In genomic region chr19:47510473-47511293, GRCm38 (mm10) we compare ENCODE assay signal across 8 mouse cellular contexts. TPM values are rescaled to one million over a fixed set of nuclear protein-coding genes. Genes with fewer than 3 reads are reported as not detected.
DNase-seq lines count a peak whose midpoint lies in the region; ATAC-seq lines count a peak whose summit lies in the region.

No protein-coding gene starts in this region.

- peaks cover 4% of the 10 kb centered on the region; the same call in 1 of the 2 replicates for H3K36me3 ChIP-seq in heart, embryonic 16.5 days (ENCODE audit: control insufficient read depth, insufficient read depth)
- peaks cover 73% of the 10 kb centered on the region for H3K36me3 ChIP-seq in limb, embryonic 10.5 days

- no peak overlapping the region for H3K4me3 ChIP-seq in heart, embryonic 16.5 days (ENCODE audit: low read length)
- H3K4me3 ChIP-seq in limb, embryonic 10.5 days = no peak overlapping the region

- peak overlapping the region; percentile 49 for H3K4me2 ChIP-seq in heart, embryonic 16.5 days (ENCODE audit: low read depth, low read length)

- peak; percentile 39 for ATAC-seq in heart, embryonic 16.5 days (replicated peaks; ENCODE audit: extremely low read depth, insufficient read depth, low FRiP score)
- 0 out of 2 replicates have a peak, but pooled peaks have one; percentile 16 for ATAC-seq in megakaryocyte-erythroid progenitor cell, adult 5-6 weeks (replicated peaks; ENCODE audit: low FRiP score, low TSS enrichment, poor library complexity, severe bottlenecking)

- H3K9me3 ChIP-seq in heart, embryonic 16.5 days (replicated peaks; ENCODE audit: control insufficient read depth, low read length) = no peaks in the 10 kb centered on the region
- no peaks in the 10 kb centered on the region for H3K9me3 ChIP-seq in limb, embryonic 10.5 days (replicated peaks)

- peak overlapping the region; percentile 63 for H3K9ac ChIP-seq in heart, embryonic 16.5 days (ENCODE audit: low read length)

- 41% methylated on average over 25 of the region's 25 CpGs for WGBS in heart, embryonic 16.5 days
- WGBS in limb, embryonic 10.5 days = 60% methylated on average over 25 of the region's 25 CpGs

- peaks cover 43% of the 10 kb centered on the region for H3K4me1 ChIP-seq in heart, embryonic 16.5 days (ENCODE audit: control insufficient read depth, insufficient read depth, low read length)
- peaks cover 14% of the 10 kb centered on the region for H3K4me1 ChIP-seq in limb, embryonic 10.5 days

- H3K27ac ChIP-seq in heart, embryonic 16.5 days (ENCODE audit: low read length) = peak overlapping the region; percentile 91
- H3K27ac ChIP-seq in limb, embryonic 10.5 days = peak overlapping the region; percentile 50; the same call in 1 of the 2 replicates

- peak; percentile 84 for DNase-seq in MEL-GATA-1-ER (ENCODE audit: extremely low read depth, low read depth)
- DNase-seq in embryo, embryonic 11 days = peak; percentile 52
- DNase-seq in limb, embryonic 10.5 days (ENCODE audit: low spot score) = no peak
- peak; percentile 54 to 68 for DNase-seq in thymus, postnatal 36 days
- DNase-seq in gastrocnemius, postnatal 10 days = no peak
- DNase-seq in layer of hippocampus, postnatal 36 days = no peak

- no peaks in the 10 kb centered on the region for H3K27me3 ChIP-seq in heart, embryonic 16.5 days (ENCODE audit: control insufficient read depth, insufficient read depth, low read length)
- H3K27me3 ChIP-seq in limb, embryonic 10.5 days (ENCODE audit: low read depth, poor library complexity, severe bottlenecking) = no peaks in the 10 kb centered on the region

RNA-seq across cellular contexts. Expression of gene Stn1, which starts 26.6 kb away (rescaled TPM):
- 37.3 and 38.5 TPM in 2 replicates for polyA plus RNA-seq in heart, embryonic 16.5 days (2015; fragmentation: Nextera tagmentation; extraction: Ambion mirVana)
- 62.3 and 74.5 TPM in 2 replicates for polyA plus RNA-seq in limb, embryonic 10.5 days (2016; fragmentation: Nextera tagmentation; extraction: Ambion mirVana)
- total RNA-seq in megakaryocyte-erythroid progenitor cell, adult 5-6 weeks (2014; fragmentation: Nextera tagmentation) = 10.3 and 15.3 TPM in 2 replicates
- 12.3 and 19.9 TPM in 2 replicates for total RNA-seq in megakaryocyte-erythroid progenitor cell, adult 5-6 weeks (2017)
- 10 to 100 TPM; 10.5 to 15.2 TPM for total RNA-seq in gastrocnemius, postnatal 10 days (2021)
- 10 to 100 TPM; 18.7 to 23.0 TPM for total RNA-seq in layer of hippocampus, postnatal 36 days (2021)

RNA-seq across cellular contexts. Expression of gene Sh3pxd2a, which starts 46.5 kb away (rescaled TPM):
- polyA plus RNA-seq in heart, embryonic 16.5 days (2015; fragmentation: Nextera tagmentation; extraction: Ambion mirVana) = 4.5 and 6.3 TPM in 2 replicates
- polyA plus RNA-seq in limb, embryonic 10.5 days (2016; fragmentation: Nextera tagmentation; extraction: Ambion mirVana) = 3.1 and 3.8 TPM in 2 replicates
- 0.55 and 0.96 TPM in 2 replicates for total RNA-seq in megakaryocyte-erythroid progenitor cell, adult 5-6 weeks (2014; fragmentation: Nextera tagmentation)
- 0.34 and 1.0 TPM in 2 replicates for total RNA-seq in megakaryocyte-erythroid progenitor cell, adult 5-6 weeks (2017)
- total RNA-seq in gastrocnemius, postnatal 10 days (2021) = 10 to 100 TPM; 79.8 to 85.6 TPM
- 10 to 100 TPM; 32.8 to 38.8 TPM for total RNA-seq in layer of hippocampus, postnatal 36 days (2021)

Comparison
In these comparisons a context has a peak if more than half of its experiments do, and no peak if none do; other contexts are left out.
1. DNase-seq: peak in MEL-GATA-1-ER (single experiment), embryo, embryonic 11 days (single experiment) and thymus, postnatal 36 days (2 of 2); none in limb, embryonic 10.5 days (single experiment), gastrocnemius, postnatal 10 days (single experiment) and layer of hippocampus, postnatal 36 days (0 of 2).
2. RNA of gene Sh3pxd2a, which starts 46.5 kb away (total RNA-seq): 79.8 to 85.6 TPM in gastrocnemius, postnatal 10 days and 32.8 to 38.8 TPM in layer of hippocampus, postnatal 36 days; 0.34 to 1.0 TPM in megakaryocyte-erythroid progenitor cell, adult 5-6 weeks; every median in the first group is over 10 times any median in the second.